Mouse (Mus musculus) heart, embryonic 14.5 days (tissue): ENCODE results near the gene Veph1. TPM values are rescaled to one million over a fixed set of nuclear protein-coding genes. Genes with fewer than 3 reads are reported as not detected.

Source experiments
- ATAC-seq: fragments of 200-750 bp; cut with Nextera tagmentation; 2 replicates; pipeline ENCODE4 v1.8.0; 2017; ENCODE audit warnings: low read depth, moderate TSS enrichment; ENCODE audit not compliant: insufficient number of reproducible peaks, insufficient read depth, low FRiP score
- H3K27ac ChIP-seq, 2 experiments: fragments of 200-500 bp in 1 of 2; fragments of 300-500 bp in 1 of 2; sonication (generic) in 1 of 2; replicated peaks in 1 of 2; 2 replicates each; pipeline ENCODE4 v1.5.1; 2012 to 2014; ENCODE audit warnings: low read depth in 2 of 2, low read length in 2 of 2, control low read depth in 1 of 2, mild to moderate bottlenecking in 1 of 2, mixed read lengths in 1 of 2; ENCODE audit not compliant: control insufficient read depth in 1 of 2, insufficient read depth in 1 of 2
- H3K27me3 ChIP-seq: fragments of 300-500 bp; sonication (generic); 2 replicates; pipeline ENCODE4 v1.6.1; 2014; ENCODE audit warnings: mild to moderate bottlenecking, low read length, control low read depth; ENCODE audit not compliant: control insufficient read depth, insufficient read depth
- H3K36me3 ChIP-seq: fragments of 300-500 bp; sonication (generic); 2 replicates; pipeline ENCODE4 v1.6.1; 2014; ENCODE audit warnings: mild to moderate bottlenecking, control low read depth, low read length, mixed read lengths; ENCODE audit not compliant: control insufficient read depth, insufficient read depth
- H3K4me1 ChIP-seq, 2 experiments: fragments of 200-500 bp in 1 of 2; fragments of 300-500 bp in 1 of 2; sonication (generic) in 1 of 2; 2 replicates each; pipeline ENCODE4 v1.6.1; 2012 to 2014; ENCODE audit warnings: low read length in 2 of 2, control low read depth in 1 of 2, mixed read lengths in 1 of 2; ENCODE audit not compliant: control insufficient read depth in 2 of 2, insufficient read depth in 2 of 2
- H3K4me2 ChIP-seq: fragments of 300-500 bp; sonication (generic); 2 replicates; pipeline ENCODE4 v1.6.1; 2014; ENCODE audit warnings: mild to moderate bottlenecking, low read length
- H3K4me3 ChIP-seq, 2 experiments: fragments of 200-500 bp in 1 of 2; fragments of 300-500 bp in 1 of 2; sonication (generic) in 1 of 2; 2 replicates each; pipeline ENCODE4 v1.5.1; 2012 to 2014; ENCODE audit warnings: low read length in 2 of 2, mild to moderate bottlenecking in 2 of 2, control low read depth in 1 of 2, low read depth in 1 of 2, moderate library complexity in 1 of 2; ENCODE audit not compliant: control insufficient read depth in 1 of 2, insufficient read depth in 1 of 2
- H3K9ac ChIP-seq: fragments of 300-500 bp; sonication (generic); 2 replicates; pipeline ENCODE4 v1.6.1; 2014; ENCODE audit warnings: mild to moderate bottlenecking, low read length
- H3K9me3 ChIP-seq: fragments of 300-500 bp; sonication (generic); 2 replicates; pipeline ENCODE4 v1.6.1; 2016; ENCODE audit warnings: low read length, control low read depth; ENCODE audit not compliant: control insufficient read depth
- WGBS: fragments of 180-500 bp; shearing (Covaris S2); extraction: QIAGEN DNeasy Blood & Tissue Kit; methylation state at CpG from one replicate; pipeline ENCODE4 v1.1.7; 2014; 5-methylcytosine and 5-hydroxymethylcytosine counted together
- polyA plus RNA-seq: library from polyadenylated mRNA; unstranded; fragments of >200 nt; fragmentation: Nextera tagmentation; extraction: Ambion mirVana; gene quantifications from 2 replicates; pipeline ENCODE4 v1.2.1, GENCODE M21; 2014

Gene Veph1
- polyA plus RNA-seq, 1 experiment from 2014 or later = 1.0 TPM

DNA sequence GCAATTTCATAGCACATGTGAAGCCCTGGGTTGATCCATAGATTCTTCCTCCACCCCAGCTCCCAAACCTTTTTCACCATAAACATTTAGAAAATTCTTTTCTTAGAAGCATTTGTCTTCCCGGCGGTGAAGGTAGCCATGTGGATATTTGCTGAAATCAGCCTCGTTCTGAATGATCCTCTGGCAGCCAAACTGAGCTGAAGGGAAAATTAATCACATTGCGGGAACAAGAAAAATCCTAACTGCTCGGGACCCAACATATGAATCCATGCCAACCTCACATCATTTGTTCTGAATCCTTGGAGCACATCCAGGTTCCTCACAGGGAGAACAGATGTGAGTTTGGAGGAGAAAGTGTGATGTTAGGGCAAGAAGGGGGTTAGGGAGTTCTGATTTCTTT, 123.7 kb downstream of the Veph1 start:
- Histone ChIP-seq H3K36me3 (no peaks in the 10 kb centered on the region), H3K4me3 (no peak overlapping the region), H3K9me3 (no peaks in the 10 kb centered on the region), H3K27ac (no peak overlapping the region), H3K4me1 (no peaks in the 10 kb centered on the region), H3K9ac (no peak overlapping the region), H3K4me2 (no peak overlapping the region), H3K27me3 (no peaks in the 10 kb centered on the region)
- no peak for ATAC-seq
- 75% methylated on average over 5 of the region's 5 CpGs for WGBS

DNA sequence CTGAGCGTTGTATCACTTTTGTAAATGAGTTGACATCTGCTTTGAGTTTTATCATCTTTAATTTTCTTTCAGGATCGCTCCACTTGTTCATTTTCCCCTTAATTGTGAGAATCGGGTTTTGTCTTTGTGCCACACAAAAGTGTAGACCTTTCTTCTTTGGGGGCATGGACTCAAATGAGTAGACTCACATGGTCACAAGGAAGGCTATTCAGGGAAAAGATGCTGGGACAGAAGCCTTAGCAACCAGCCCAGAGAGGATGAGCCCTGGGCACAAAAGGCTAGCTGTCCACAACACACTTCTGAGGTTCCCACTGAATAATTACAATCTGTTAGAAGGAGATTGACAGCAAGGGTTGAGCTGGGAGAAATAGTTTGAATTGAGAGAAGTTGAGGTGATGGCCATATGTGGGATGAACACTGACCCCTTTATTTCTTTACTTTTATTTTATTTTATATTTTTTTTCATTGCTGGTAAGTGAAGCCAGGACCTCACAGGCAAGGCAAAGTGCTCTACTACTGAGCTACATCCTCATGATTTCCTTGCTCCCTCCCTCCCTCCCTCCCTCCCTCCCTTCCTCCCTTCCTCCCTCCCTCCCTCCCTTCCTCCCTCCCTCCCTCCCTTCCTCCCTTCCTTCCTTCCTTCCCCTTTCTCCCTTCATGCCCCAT, 126.6 kb downstream of the Veph1 start:
- Histone ChIP-seq H3K27me3 (no peaks in the 10 kb centered on the region), H3K4me3 (no peak overlapping the region), H3K9me3 (no peaks in the 10 kb centered on the region), H3K4me2 (no peak overlapping the region), H3K4me1 (peaks cover 0 to 3% of the 10 kb centered on the region in 2 experiments; a peak in 1 of 4 replicates), H3K36me3 (no peaks in the 10 kb centered on the region), H3K27ac (no peak overlapping the region), H3K9ac (no peak overlapping the region)
- 79% methylated on average over 3 of the region's 3 CpGs for WGBS
- ATAC-seq = no peak

DNA sequence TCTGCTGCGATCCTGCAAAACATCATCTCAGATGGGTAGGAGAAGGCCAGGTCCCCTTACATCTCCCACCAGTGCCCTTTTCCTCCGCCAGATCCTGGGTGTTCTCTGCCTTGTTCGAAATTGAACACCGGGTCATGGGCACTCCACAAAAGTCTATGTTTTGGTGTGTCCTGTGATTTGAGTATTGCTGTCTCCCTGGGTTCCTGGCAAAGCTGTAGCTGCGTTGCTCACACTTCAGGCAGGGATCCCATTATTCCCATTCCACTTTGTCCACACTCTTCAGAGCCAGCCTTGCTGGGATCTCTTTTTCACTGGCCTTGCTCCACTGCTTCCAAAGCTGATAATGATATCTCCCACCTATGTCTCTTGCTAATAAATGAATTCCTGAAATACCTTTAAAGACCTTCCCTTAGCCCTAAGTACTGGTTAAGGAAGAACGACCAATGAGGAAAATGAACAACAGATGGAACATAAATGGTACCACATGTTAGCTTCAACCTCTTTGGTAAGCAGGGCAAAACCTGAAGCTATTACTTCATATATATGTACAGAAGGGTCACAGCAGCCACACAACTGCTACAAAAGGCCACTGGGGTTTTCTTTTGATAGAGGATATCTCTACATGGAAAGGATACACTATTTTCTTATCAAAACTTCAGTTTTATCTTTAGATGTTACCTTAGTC, 129.9 kb downstream of the Veph1 start:
- 72% methylated on average over 6 of the region's 6 CpGs for WGBS
- H3K4me2 ChIP-seq = no peak overlapping the region

DNA sequence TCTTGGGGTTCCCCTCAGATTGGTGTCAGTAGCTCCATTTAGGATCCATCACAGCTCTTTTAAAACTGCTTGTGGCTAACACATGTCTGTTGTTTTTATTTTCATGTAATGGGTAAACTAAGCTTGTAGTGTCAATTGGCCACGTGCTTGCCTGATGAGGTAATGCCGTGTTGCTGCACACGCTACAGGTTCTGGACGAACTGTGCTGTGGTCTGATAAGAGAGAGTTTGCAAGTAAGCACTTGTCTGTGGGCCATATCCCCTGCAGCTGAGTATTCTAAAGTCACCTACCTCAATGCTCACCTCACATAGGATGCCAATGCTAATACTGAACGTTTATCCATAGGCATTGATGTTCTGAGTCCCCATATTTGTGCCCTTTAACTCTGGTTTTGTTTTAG, 131.6 kb downstream of the Veph1 start:
- H3K9ac ChIP-seq = no peak overlapping the region
- no peaks in the 10 kb centered on the region for H3K27me3 ChIP-seq
- peaks cover 0 to 3% of the 10 kb centered on the region in 2 experiments; a peak in 1 of 4 replicates for H3K4me1 ChIP-seq
- no peaks in the 10 kb centered on the region for H3K9me3 ChIP-seq
- no peak overlapping the region for H3K4me3 ChIP-seq
- WGBS = 67% methylated on average over 5 of the region's 5 CpGs
- H3K4me2 ChIP-seq = no peak overlapping the region
- no peak overlapping the region for H3K27ac ChIP-seq
- H3K36me3 ChIP-seq = no peaks in the 10 kb centered on the region
- no peak for ATAC-seq

More for the DNA sequence above, 129.9 kb downstream of the Veph1 start:
- peaks cover 0 to 3% of the 10 kb centered on the region in 2 experiments; a peak in 1 of 4 replicates for H3K4me1 ChIP-seq
- H3K9ac ChIP-seq = no peak overlapping the region
- no peaks in the 10 kb centered on the region for H3K9me3 ChIP-seq
- no peaks in the 10 kb centered on the region for H3K36me3 ChIP-seq
- H3K27me3 ChIP-seq = no peaks in the 10 kb centered on the region
- no peak for ATAC-seq
- H3K4me3 ChIP-seq = no peak overlapping the region
- no peak overlapping the region for H3K27ac ChIP-seq

DNA sequence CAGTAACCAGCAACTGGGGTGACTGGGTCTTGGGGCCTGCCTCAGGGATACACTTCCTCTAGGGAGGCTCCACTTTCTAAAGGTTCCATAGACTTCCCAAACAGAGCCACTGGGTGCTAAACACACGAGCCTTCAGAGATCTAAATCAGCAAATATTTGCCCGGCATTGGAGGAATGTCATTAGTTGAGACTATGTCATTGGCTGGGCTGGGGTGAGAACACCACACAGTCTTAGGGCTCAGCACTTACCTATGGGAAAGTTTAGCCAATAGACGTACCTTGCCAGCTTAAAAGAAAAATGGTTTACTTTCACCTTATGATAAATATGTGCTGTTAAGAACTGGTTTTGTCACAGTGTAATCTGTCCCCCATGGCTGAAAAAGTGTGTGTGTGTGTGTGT, 132.1 kb downstream of the Veph1 start:
- H3K36me3 ChIP-seq = no peaks in the 10 kb centered on the region
- no peak overlapping the region for H3K4me3 ChIP-seq
- H3K27ac ChIP-seq = no peak overlapping the region
- ATAC-seq = no peak
- peaks cover 0 to 3% of the 10 kb centered on the region in 2 experiments; a peak in 1 of 4 replicates for H3K4me1 ChIP-seq
- H3K9ac ChIP-seq = no peak overlapping the region
- no peaks in the 10 kb centered on the region for H3K9me3 ChIP-seq
- H3K4me2 ChIP-seq = no peak overlapping the region
- WGBS = 60% methylated on average over 3 of the region's 3 CpGs
- H3K27me3 ChIP-seq = no peaks in the 10 kb centered on the region

DNA sequence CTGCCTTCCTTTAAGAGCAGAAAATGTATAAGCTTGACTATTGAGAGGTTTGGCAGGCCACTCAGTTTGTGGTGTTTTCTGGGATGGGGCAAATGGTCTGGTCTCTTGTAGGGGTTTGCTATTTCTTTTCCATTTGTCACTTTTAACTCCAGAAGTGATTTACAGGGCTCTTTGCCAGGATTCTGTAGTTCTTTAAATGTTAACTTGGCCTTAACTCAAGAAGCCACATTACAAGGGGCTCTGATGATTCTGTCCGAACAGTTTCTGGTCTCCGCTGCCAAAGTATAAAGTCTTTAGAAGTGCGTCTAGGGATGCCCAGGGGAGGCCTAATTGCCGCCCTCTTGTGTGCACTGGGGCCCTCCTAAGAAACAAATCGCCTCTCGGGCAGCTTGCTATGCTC, 134.0 kb downstream of the Veph1 start:
- no peak for ATAC-seq
- H3K27me3 ChIP-seq = no peaks in the 10 kb centered on the region
- H3K4me3 ChIP-seq = no peak overlapping the region
- H3K4me1 ChIP-seq = peaks cover 0 to 3% of the 10 kb centered on the region in 2 experiments; a peak in 1 of 4 replicates
- H3K9ac ChIP-seq = no peak overlapping the region
- H3K27ac ChIP-seq = no peak overlapping the region
- no peak overlapping the region for H3K4me2 ChIP-seq
- no peaks in the 10 kb centered on the region for H3K36me3 ChIP-seq
- WGBS = 70% methylated on average over 6 of the region's 6 CpGs
- no peaks in the 10 kb centered on the region for H3K9me3 ChIP-seq

DNA sequence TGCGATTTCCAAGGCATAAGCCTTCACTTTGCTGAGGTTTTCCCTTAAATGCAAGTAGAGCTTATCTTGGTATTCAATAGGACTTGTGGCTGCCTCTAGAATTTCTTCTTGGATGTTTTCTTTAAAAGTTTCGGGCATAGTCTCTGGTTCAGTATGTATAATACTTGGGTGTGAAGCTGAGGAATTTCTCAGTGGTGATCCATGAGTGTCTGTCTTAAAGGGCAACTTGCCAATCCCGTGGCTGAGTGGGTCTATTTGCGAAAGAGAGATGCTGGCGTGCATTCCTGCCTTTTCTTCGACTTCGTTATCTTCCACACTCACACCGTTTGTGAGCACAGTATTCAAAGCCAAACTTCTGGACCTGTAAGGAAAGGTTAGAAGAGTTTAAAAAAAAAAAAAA, 138.7 kb downstream of the Veph1 start:
- no peaks in the 10 kb centered on the region for H3K4me1 ChIP-seq
- no peak for ATAC-seq
- H3K27me3 ChIP-seq = no peaks in the 10 kb centered on the region
- no peak overlapping the region for H3K27ac ChIP-seq
- no peaks in the 10 kb centered on the region for H3K36me3 ChIP-seq
- no peak overlapping the region for H3K9ac ChIP-seq
- H3K4me2 ChIP-seq = no peak overlapping the region
- 47% methylated on average over 8 of the region's 8 CpGs for WGBS
- H3K4me3 ChIP-seq = no peak overlapping the region
- no peaks in the 10 kb centered on the region for H3K9me3 ChIP-seq
